Mouse (Mus musculus): Measurements from ENCODE around the gene Radil.

GRCm38 (mm10) chr5:142512112-142512511 lies 38.8 kb downstream of the Radil start:
- no peak for TF ChIP-seq CTCF (IDR thresholded peaks at IDR 0.05; ENCODE audit: control insufficient read depth, insufficient read depth, low read length)
- no peak for TF ChIP-seq POLR2A (IDR thresholded peaks at IDR 0.05; ENCODE audit: borderline replicate concordance, control insufficient read depth, low read depth, low read length)
